Mouse (Mus musculus): Measurements from ENCODE around the gene Srebf2.

GRCm38 (mm10) chr15:82166240-82167100, 19.5 kb downstream of the Srebf2 start:
- TF ChIP-seq CTCF (IDR thresholded peaks at IDR 0.05; ENCODE audit: low read depth, low read length), result no peak
- no peak for TF ChIP-seq POLR2A (IDR thresholded peaks at IDR 0.05; ENCODE audit: borderline replicate concordance, low read depth, low read length)

Data from bone marrow macrophage, adult 2 months (primary cell).